Mouse (Mus musculus): Measurements from ENCODE around the gene H2afb1. TPM values are rescaled to one million over a fixed set of nuclear protein-coding genes. Genes with fewer than 3 reads are reported as not detected.
"Not testable (repeated sequence)": the region's sequence is repeated elsewhere in the genome, so short reads cannot be mapped to it uniquely, and the experiment has no call there.

The H2afb1 gene
- total RNA-seq (2021), result not detected

- intact Hi-C loops (cut with DNase I); DNase-seq (ENCODE audit: low spot score): not testable (repeated sequence)
These were observed at the start of gene H2afb1 for GRCm38 (mm10) chrX:117014457-117014856. Gene H2afb1, plus strand, starts transcription at chrX:117014757.

- intact Hi-C loops (cut with DNase I), result no loop called here
- DNase-seq (ENCODE audit: low spot score), result no peak
These were observed 21.5 kb downstream of the H2afb1 start for GRCm38 (mm10) chrX:117036085-117036484.
